Comparison of ENCODE assay signal across 8 mouse cellular contexts in genomic region chr5:123138953-123139721, GRCm38 (mm10). TPM values are rescaled to one million over a fixed set of nuclear protein-coding genes. Genes with fewer than 3 reads are reported as not detected.
A peak's percentile ranks its signal among the peaks of the same experiment; 100 is the strongest.
DNase-seq lines count a peak whose midpoint lies in the region; ATAC-seq lines count a peak whose summit lies in the region.

No protein-coding gene starts in this region.

- H3K27me3 ChIP-seq in hindbrain, embryonic 13.5 days, result no peaks in the 10 kb centered on the region

- peak overlapping the region; percentile 76 for H3K4me3 ChIP-seq in hindbrain, embryonic 13.5 days

- H3K9ac ChIP-seq in hindbrain, embryonic 13.5 days, result peak overlapping the region; percentile 100

- H3K9me3 ChIP-seq in hindbrain, embryonic 13.5 days, result no peaks in the 10 kb centered on the region

- WGBS in hindbrain, embryonic 13.5 days, result under 1% methylated on average over 38 of the region's 39 CpGs

- H3K27ac ChIP-seq in hindbrain, embryonic 13.5 days, result peak overlapping the region; percentile 100

- H3K4me2 ChIP-seq in hindbrain, embryonic 13.5 days, result peak overlapping the region; percentile 100

- DNase-seq in T-cell, adult 2 months (ENCODE audit: low spot score), result peak; percentile 75
- peak; percentile 92 to 93 for DNase-seq in cerebellum, postnatal 10 days
- DNase-seq in frontal cortex, postnatal 36 days (ENCODE audit: low spot score in 2 of 2), result peak; percentile 87 to 90
- DNase-seq in layer of hippocampus, postnatal 36 days, result peak; percentile 84
- DNase-seq in lung, postnatal 14 days, result peak; percentile 85
- peak; percentile 78 for DNase-seq in retina, embryonic 14.5 days (ENCODE audit: low spot score)
- DNase-seq in thymus, postnatal 4 days, result peak; percentile 82

- H3K36me3 ChIP-seq in hindbrain, embryonic 13.5 days, result peaks cover 12% of the 10 kb centered on the region

- H3K4me1 ChIP-seq in hindbrain, embryonic 13.5 days (replicated peaks), result peaks cover 51% of the 10 kb centered on the region

- ATAC-seq in hindbrain, embryonic 13.5 days (ENCODE audit: low FRiP score), result no peak

RNA-seq across cellular contexts. Expression of gene Setd1b, which starts 2.9 kb away (rescaled TPM):
- 12.9 and 13.1 TPM in 2 replicates for polyA plus RNA-seq in hindbrain, embryonic 13.5 days (2015; fragmentation: Nextera tagmentation; extraction: Ambion mirVana)
- 10 to 100 TPM; 31.4 to 36.2 TPM for total RNA-seq in layer of hippocampus, postnatal 36 days (2021)

RNA-seq across cellular contexts. Expression of gene Rhof, which starts 6.6 kb away (rescaled TPM):
- 5.1 and 5.8 TPM in 2 replicates for polyA plus RNA-seq in hindbrain, embryonic 13.5 days (2015; fragmentation: Nextera tagmentation; extraction: Ambion mirVana)
- 10 to 100 TPM; 43.0 to 48.0 TPM for total RNA-seq in layer of hippocampus, postnatal 36 days (2021)

RNA-seq across cellular contexts. Expression of gene Psmd9, which starts 30.1 kb away (rescaled TPM):
- 76.0 and 79.3 TPM in 2 replicates for polyA plus RNA-seq in hindbrain, embryonic 13.5 days (2015; fragmentation: Nextera tagmentation; extraction: Ambion mirVana)
- 10 to 100 TPM; 28.2 to 30.8 TPM for total RNA-seq in layer of hippocampus, postnatal 36 days (2021)

RNA-seq across cellular contexts. Expression of gene Hpd, which starts 43.4 kb away (rescaled TPM):
- polyA plus RNA-seq in hindbrain, embryonic 13.5 days (2015; fragmentation: Nextera tagmentation; extraction: Ambion mirVana), result not detected in 2 replicates
- not detected for total RNA-seq in layer of hippocampus, postnatal 36 days (2021)
